Mouse (Mus musculus) megakaryocyte, embryonic 14.5 days (primary cell): ENCODE results near the gene Ift43. TPM values are rescaled to one million over a fixed set of nuclear protein-coding genes. Genes with fewer than 3 reads are reported as not detected.

Source experiments
- H3K27me3 ChIP-seq: replicated peaks from 2 replicates; pipeline ENCODE3; 2012; ENCODE audit warnings: inconsistent platforms
- H3K36me3 ChIP-seq: replicated peaks from 2 replicates; pipeline ENCODE3; 2012; ENCODE audit warnings: low read length, inconsistent platforms, mixed read lengths
- H3K4me1 ChIP-seq: 2 replicates; pipeline ENCODE4 v1.6.1; 2012; ENCODE audit warnings: inconsistent platforms
- H3K4me3 ChIP-seq: replicated peaks from 2 replicates; pipeline ENCODE3; 2012; ENCODE audit warnings: moderate library complexity, mild to moderate bottlenecking, inconsistent platforms
- H3K9me3 ChIP-seq: 2 replicates; pipeline ENCODE4 v1.6.1; 2012; ENCODE audit warnings: inconsistent platforms
- FLI1 ChIP-seq: IDR thresholded peaks from 2 replicates; pipeline ENCODE4 v1.6.1; 2012; ENCODE audit warnings: low read length, inconsistent platforms, mixed read lengths
- GATA1 ChIP-seq: IDR thresholded peaks from 3 replicates; pipeline ENCODE4 v1.6.1; 2012; ENCODE audit warnings: mixed read lengths, low read length, inconsistent platforms, borderline replicate concordance
- polyA plus RNA-seq: library from polyadenylated mRNA; stranded (reverse); fragments of >175 nt; gene quantifications from 2 replicates; pipeline ENCODE4 v1.2.3, GENCODE M21; 2012; ENCODE audit warnings: low replicate concordance; ENCODE audit not compliant: insufficient read depth

Gene Ift43
- polyA plus RNA-seq, 1 experiment, result 4.1 TPM

- H3K4me3 ChIP-seq, result no peak overlapping the region
- TF ChIP-seq FLI1 (no peak), GATA1 (no peak)
Measured at GRCm38 (mm10) chr12:86181320-86181751, 99.0 kb downstream of the Ift43 start.

GRCm38 (mm10) chr12:86181879-86182278, 99.5 kb downstream of the Ift43 start:
- peaks cover 46% of the 10 kb centered on the region for H3K27me3 ChIP-seq
- TF ChIP-seq GATA1 (no peak), FLI1 (no peak)
- no peaks in the 10 kb centered on the region for H3K36me3 ChIP-seq
- no peaks in the 10 kb centered on the region for H3K9me3 ChIP-seq
- H3K4me3 ChIP-seq, result no peak overlapping the region
- H3K4me1 ChIP-seq, result no peaks in the 10 kb centered on the region

More at GRCm38 (mm10) chr12:86181320-86181751, 99.0 kb downstream of the Ift43 start:
- Histone ChIP-seq H3K36me3 (no peaks in the 10 kb centered on the region), H3K4me1 (no peaks in the 10 kb centered on the region), H3K27me3 (peaks cover 41% of the 10 kb centered on the region), H3K9me3 (no peaks in the 10 kb centered on the region)

GRCm38 (mm10) chr12:86182414-86182813, 100.1 kb downstream of the Ift43 start:
- H3K4me3 ChIP-seq, result no peak overlapping the region
- no peaks in the 10 kb centered on the region for H3K9me3 ChIP-seq
- no peaks in the 10 kb centered on the region for H3K36me3 ChIP-seq
- H3K27me3 ChIP-seq, result peaks cover 47% of the 10 kb centered on the region
- TF ChIP-seq FLI1, result no peak
- no peak for TF ChIP-seq GATA1
- H3K4me1 ChIP-seq, result no peaks in the 10 kb centered on the region

GRCm38 (mm10) chr12:86188161-86188560, 105.8 kb downstream of the Ift43 start:
- H3K36me3 ChIP-seq, result no peaks in the 10 kb centered on the region
- peaks cover 5% of the 10 kb centered on the region; the same call in 1 of the 2 replicates for H3K9me3 ChIP-seq
- H3K27me3 ChIP-seq, result peaks cover 42% of the 10 kb centered on the region
- no peak overlapping the region for H3K4me3 ChIP-seq
- TF ChIP-seq GATA1 (no peak), FLI1 (no peak)
- H3K4me1 ChIP-seq, result peaks cover 12% of the 10 kb centered on the region

GRCm38 (mm10) chr12:86189601-86190323, 107.4 kb downstream of the Ift43 start:
- H3K9me3 ChIP-seq, result peaks cover 5% of the 10 kb centered on the region; the same call in 1 of the 2 replicates
- peaks cover 12% of the 10 kb centered on the region for H3K4me1 ChIP-seq
- H3K27me3 ChIP-seq, result peaks cover 32% of the 10 kb centered on the region
- no peak overlapping the region for H3K4me3 ChIP-seq
- H3K36me3 ChIP-seq, result no peaks in the 10 kb centered on the region
- TF ChIP-seq GATA1, result no peak
- TF ChIP-seq FLI1, result no peak

GRCm38 (mm10) chr12:86192036-86192449, 109.7 kb downstream of the Ift43 start:
- TF ChIP-seq FLI1, result no peak
- TF ChIP-seq GATA1, result no peak
- peaks cover 12% of the 10 kb centered on the region for H3K4me1 ChIP-seq
- peaks cover 5% of the 10 kb centered on the region; the same call in 1 of the 2 replicates for H3K9me3 ChIP-seq
- H3K4me3 ChIP-seq, result no peak overlapping the region
- no peaks in the 10 kb centered on the region for H3K36me3 ChIP-seq
- H3K27me3 ChIP-seq, result peaks cover 19% of the 10 kb centered on the region

- H3K36me3 ChIP-seq, result no peaks in the 10 kb centered on the region
- no peak for TF ChIP-seq GATA1
- no peak for TF ChIP-seq FLI1
- peaks cover 17% of the 10 kb centered on the region for H3K9me3 ChIP-seq
- H3K4me3 ChIP-seq, result no peak overlapping the region
- no peaks in the 10 kb centered on the region for H3K27me3 ChIP-seq
- H3K4me1 ChIP-seq, result no peaks in the 10 kb centered on the region
Measured at GRCm38 (mm10) chr12:86196944-86197343, 114.6 kb downstream of the Ift43 start.

- TF ChIP-seq FLI1 (no peak), GATA1 (no peak)
- no peak overlapping the region for H3K4me3 ChIP-seq
- peaks cover 22% of the 10 kb centered on the region for H3K9me3 ChIP-seq
- no peaks in the 10 kb centered on the region for H3K4me1 ChIP-seq
- H3K27me3 ChIP-seq, result peaks cover 3% of the 10 kb centered on the region
- H3K36me3 ChIP-seq, result no peaks in the 10 kb centered on the region
Measured at GRCm38 (mm10) chr12:86203443-86204057, 121.2 kb downstream of the Ift43 start.

- peaks cover 7% of the 10 kb centered on the region for H3K9me3 ChIP-seq
- H3K4me3 ChIP-seq, result no peak overlapping the region
- no peaks in the 10 kb centered on the region for H3K36me3 ChIP-seq
- peaks cover 54% of the 10 kb centered on the region for H3K27me3 ChIP-seq
- no peaks in the 10 kb centered on the region for H3K4me1 ChIP-seq
- no peak for TF ChIP-seq GATA1
- no peak for TF ChIP-seq FLI1
Measured at GRCm38 (mm10) chr12:86211099-86211520, 128.8 kb downstream of the Ift43 start.

Other genes starting within 250 kb of the Ift43 start
- gene Tgfb3, start 3.5 kb upstream of the Ift43 start, polyA plus RNA-seq, result 0.38 TPM in 1 of 2 replicates, not detected in the other
- gene Gpatch2l, start 159.3 kb downstream of the Ift43 start, polyA plus RNA-seq, result 2.9 TPM in 1 of 2 replicates, not detected in the other